Mouse (Mus musculus) G1E (cell line): ENCODE measurements around the gene Zfp94.

Source experiments
- CTCF ChIP-seq: IDR thresholded peaks from 2 replicates; pipeline ENCODE4 v1.5.1; 2012; ENCODE audit warnings: low read depth, low read length, inconsistent platforms, mixed read lengths
- GATA1 ChIP-seq: IDR thresholded peaks from 2 replicates; pipeline ENCODE4 v1.6.1; 2012; ENCODE audit warnings: borderline replicate concordance, low read length, inconsistent platforms, mixed read lengths

DNA sequence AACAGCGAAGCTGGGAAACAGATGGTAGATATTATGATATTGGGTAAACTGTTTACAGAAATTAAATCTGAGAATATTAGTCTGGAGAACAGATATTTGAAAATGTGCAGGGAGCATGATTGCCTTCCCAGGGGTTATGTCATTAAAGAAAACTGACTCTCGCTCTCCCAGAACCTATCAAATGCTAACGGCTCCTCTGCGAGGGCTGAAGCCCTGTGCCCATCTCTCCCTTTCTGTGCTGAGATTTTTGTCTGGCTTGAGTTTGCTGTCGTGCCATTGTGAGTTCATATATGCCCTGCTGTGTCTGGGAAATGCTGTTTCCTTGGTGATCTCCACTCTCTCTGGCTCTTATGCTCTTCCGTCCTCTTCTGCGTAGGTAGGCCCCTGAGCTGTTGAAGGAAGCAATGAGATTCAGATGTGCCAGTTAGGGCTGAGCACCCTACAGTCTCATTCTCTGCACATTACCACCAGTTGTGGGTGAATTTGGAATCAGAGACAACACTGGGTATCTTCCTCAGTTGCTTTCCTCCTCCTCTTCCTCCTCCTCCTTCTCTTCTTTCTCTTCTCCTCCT lies 27.3 kb upstream of the Zfp94 start:
- no peak for TF ChIP-seq CTCF
- no peak for TF ChIP-seq GATA1
